Mouse (Mus musculus) heart, adult 2 months (tissue): Measurements from ENCODE around the gene A730049H05Rik.

Experiments used
- CTCF ChIP-seq: fragments of 200-600 bp; IDR thresholded peaks from 2 replicates; pipeline ENCODE4 v1.8.1; 2022; ENCODE audit warnings: antibody characterized with exemption, mild to moderate bottlenecking, moderate library complexity
- EP300 ChIP-seq: fragments of 200-500 bp; IDR thresholded peaks from 2 replicates; pipeline ENCODE4 v1.6.1; 2011; ENCODE audit warnings: low read depth, low read length, control low read depth; ENCODE audit not compliant: insufficient read depth
- POLR2A ChIP-seq: fragments of 200-500 bp; IDR thresholded peaks from 2 replicates; pipeline ENCODE4 v1.6.1; 2011; ENCODE audit warnings: mild to moderate bottlenecking, low read depth, low read length, control low read depth; ENCODE audit not compliant: insufficient read depth

DNA sequence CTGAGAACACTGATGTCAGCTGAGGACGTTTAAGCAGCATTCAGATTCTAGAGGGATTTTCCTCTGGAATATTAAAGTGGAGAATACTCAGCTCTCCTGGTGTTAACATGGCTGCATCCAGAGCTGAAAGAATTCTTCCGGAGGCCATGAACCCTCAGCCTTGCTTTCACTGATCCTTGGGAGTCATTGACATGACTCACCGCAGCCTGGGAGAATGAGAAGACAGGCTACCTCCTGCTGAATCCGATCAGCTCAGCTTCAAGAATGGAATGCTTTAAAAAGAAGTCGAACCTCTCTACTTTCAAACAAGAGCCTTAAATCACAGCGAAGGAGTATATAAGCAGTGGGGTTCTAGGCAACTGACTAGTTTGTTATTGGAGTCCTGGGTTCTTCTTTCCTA lies 5.7 kb downstream of the A730049H05Rik start:
- TF ChIP-seq CTCF, result no peak
- no peak for TF ChIP-seq EP300
- TF ChIP-seq POLR2A, result no peak
